Mouse (Mus musculus) lung, adult 2 months (tissue): ENCODE results near the gene Alk.

Experiments
- CTCF ChIP-seq: fragments of 200-500 bp; IDR thresholded peaks from 2 replicates; pipeline ENCODE4 v1.5.1; 2011; ENCODE audit warnings: mild to moderate bottlenecking, low read length, control low read depth; ENCODE audit not compliant: insufficient read depth
- POLR2A ChIP-seq: fragments of 200-500 bp; IDR thresholded peaks from 2 replicates; pipeline ENCODE4 v1.6.1; 2011; ENCODE audit warnings: low read depth, mild to moderate bottlenecking, control low read depth, low read length, borderline replicate concordance; ENCODE audit errors: extremely low read depth

- TF ChIP-seq CTCF: no peak
- no peak for TF ChIP-seq POLR2A
Observed at GRCm38 (mm10) chr17:71935336-71935735, 669.1 kb downstream of the Alk start.
